Mouse (Mus musculus): ENCODE data around the gene Syne1. TPM values are rescaled to one million over a fixed set of nuclear protein-coding genes. Genes with fewer than 3 reads are reported as not detected.
A peak's percentile ranks its signal among the peaks of the same experiment; 100 is the strongest.

Syne1 gene
- polyA plus RNA-seq, 1 experiment from 2014 or later: 6.0 TPM

- Histone ChIP-seq H3K36me3 (ENCODE audit: control insufficient read depth, insufficient read depth) (peaks cover 5% of the 10 kb centered on the region), H3K4me2 (ENCODE audit: low read depth, low read length) (no peak overlapping the region), H3K4me1 (ENCODE audit: control insufficient read depth, low read depth, low read length) (peaks cover 4% of the 10 kb centered on the region), H3K9me3 (replicated peaks; ENCODE audit: control insufficient read depth, low read length) (no peaks in the 10 kb centered on the region), H3K9ac (ENCODE audit: low read depth, low read length) (no peak overlapping the region), H3K4me3 (ENCODE audit: low read depth, low read length) (no peak overlapping the region), H3K27me3 (ENCODE audit: control insufficient read depth, insufficient read depth, low read depth, low read length) (no peaks in the 10 kb centered on the region), H3K27ac (ENCODE audit: low read length) (no peak overlapping the region)
- ATAC-seq (ENCODE audit: low read depth): no peak
These were observed 362.4 kb downstream of the Syne1 start for GRCm38 (mm10) chr10:5188890-5189289.

- Histone ChIP-seq H3K36me3 (ENCODE audit: control insufficient read depth, insufficient read depth) (peaks cover 8% of the 10 kb centered on the region), H3K27me3 (ENCODE audit: control insufficient read depth, insufficient read depth, low read depth, low read length) (no peaks in the 10 kb centered on the region), H3K4me1 (ENCODE audit: control insufficient read depth, low read depth, low read length) (no peaks in the 10 kb centered on the region), H3K9ac (ENCODE audit: low read depth, low read length) (no peak overlapping the region), H3K4me2 (ENCODE audit: low read depth, low read length) (no peak overlapping the region), H3K4me3 (ENCODE audit: low read depth, low read length) (peak overlapping the region; percentile 35), H3K9me3 (replicated peaks; ENCODE audit: control insufficient read depth, low read length) (no peaks in the 10 kb centered on the region), H3K27ac (ENCODE audit: low read length) (no peak overlapping the region)
- ATAC-seq (ENCODE audit: low read depth): no peak
- WGBS (ENCODE audit: insufficient replicate concordance): 61% methylated on average over 19 of the region's 19 CpGs
These were observed 365.9 kb downstream of the Syne1 start for GRCm38 (mm10) chr10:5185156-5186083.

DNA sequence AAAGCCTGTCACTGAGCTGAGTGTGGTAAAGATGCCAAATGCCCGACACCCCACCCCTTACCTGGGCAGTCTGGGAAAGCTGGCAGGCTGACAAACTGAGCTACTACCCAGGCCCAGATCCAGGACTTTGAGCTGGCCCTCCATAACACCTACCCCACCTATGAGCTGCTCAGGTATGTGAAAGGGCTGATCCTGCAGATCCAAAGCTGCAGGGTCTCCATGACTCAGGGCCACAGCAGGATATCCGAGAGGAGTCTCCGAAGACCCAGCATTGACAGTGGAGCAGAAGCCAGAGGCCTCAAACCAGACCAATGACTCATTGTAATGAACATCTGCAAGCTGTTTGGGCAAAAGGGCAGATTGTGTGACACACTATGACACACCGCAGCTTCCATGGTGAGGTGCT is 369.5 kb downstream of the Syne1 start:
- Histone ChIP-seq H3K4me3 (ENCODE audit: low read depth, low read length) (no peak overlapping the region), H3K9ac (ENCODE audit: low read depth, low read length) (no peak overlapping the region), H3K4me2 (ENCODE audit: low read depth, low read length) (no peak overlapping the region), H3K27me3 (ENCODE audit: control insufficient read depth, insufficient read depth, low read depth, low read length) (no peaks in the 10 kb centered on the region), H3K27ac (ENCODE audit: low read length) (no peak overlapping the region), H3K36me3 (ENCODE audit: control insufficient read depth, insufficient read depth) (peaks cover 8% of the 10 kb centered on the region), H3K9me3 (replicated peaks; ENCODE audit: control insufficient read depth, low read length) (no peaks in the 10 kb centered on the region), H3K4me1 (ENCODE audit: control insufficient read depth, low read depth, low read length) (no peaks in the 10 kb centered on the region)
- ATAC-seq (ENCODE audit: low read depth): no peak
- 78% methylated on average over 4 of the region's 4 CpGs for WGBS (ENCODE audit: insufficient replicate concordance)

DNA sequence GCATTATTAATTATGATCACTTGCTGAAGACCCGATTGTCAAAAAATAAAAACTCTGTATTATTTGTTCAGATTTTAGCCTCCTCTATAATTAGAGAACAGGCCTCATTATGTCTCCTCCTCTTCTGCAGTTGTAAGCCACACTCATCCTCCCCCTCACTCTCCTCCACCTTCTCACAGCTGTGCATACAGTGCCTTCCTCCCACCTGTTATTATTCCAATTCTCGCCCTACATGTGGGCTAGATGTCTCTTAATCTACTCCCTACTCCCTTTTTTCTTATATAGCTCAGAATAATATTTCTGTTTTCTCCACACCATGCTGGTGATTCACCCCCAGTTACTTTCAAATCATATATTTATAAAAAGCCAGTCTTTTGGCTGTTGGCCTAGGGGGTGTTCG is 371.4 kb downstream of the Syne1 start:
- H3K9ac ChIP-seq (ENCODE audit: low read depth, low read length): no peak overlapping the region
- no peaks in the 10 kb centered on the region for H3K9me3 ChIP-seq (replicated peaks; ENCODE audit: control insufficient read depth, low read length)
- no peak for ATAC-seq (ENCODE audit: low read depth)
- 67% methylated on average over 3 of the region's 3 CpGs for WGBS (ENCODE audit: insufficient replicate concordance)
- H3K36me3 ChIP-seq (ENCODE audit: control insufficient read depth, insufficient read depth): peaks cover 3% of the 10 kb centered on the region; the same call in 1 of the 2 replicates
- H3K4me3 ChIP-seq (ENCODE audit: low read depth, low read length): no peak overlapping the region
- no peak overlapping the region for H3K4me2 ChIP-seq (ENCODE audit: low read depth, low read length)
- H3K4me1 ChIP-seq (ENCODE audit: control insufficient read depth, low read depth, low read length): no peaks in the 10 kb centered on the region
- no peaks in the 10 kb centered on the region for H3K27me3 ChIP-seq (ENCODE audit: control insufficient read depth, insufficient read depth, low read depth, low read length)
- H3K27ac ChIP-seq (ENCODE audit: low read length): no peak overlapping the region

GRCm38 (mm10) chr10:5177446-5178015 is 373.8 kb downstream of the Syne1 start:
- no peak overlapping the region for H3K4me2 ChIP-seq (ENCODE audit: low read depth, low read length)
- H3K27me3 ChIP-seq (ENCODE audit: control insufficient read depth, insufficient read depth, low read depth, low read length): no peaks in the 10 kb centered on the region
- no peak overlapping the region for H3K27ac ChIP-seq (ENCODE audit: low read length)
- ATAC-seq (ENCODE audit: low read depth): no peak
- H3K36me3 ChIP-seq (ENCODE audit: control insufficient read depth, insufficient read depth): 0 out of 2 replicates have a peak, but pooled peaks cover 2% of the 10 kb centered on the region
- H3K4me3 ChIP-seq (ENCODE audit: low read depth, low read length): no peak overlapping the region
- no peaks in the 10 kb centered on the region for H3K4me1 ChIP-seq (ENCODE audit: control insufficient read depth, low read depth, low read length)
- no peaks in the 10 kb centered on the region for H3K9me3 ChIP-seq (replicated peaks; ENCODE audit: control insufficient read depth, low read length)
- no peak overlapping the region for H3K9ac ChIP-seq (ENCODE audit: low read depth, low read length)
- 45% methylated on average over 9 of the region's 9 CpGs for WGBS (ENCODE audit: insufficient replicate concordance)

DNA sequence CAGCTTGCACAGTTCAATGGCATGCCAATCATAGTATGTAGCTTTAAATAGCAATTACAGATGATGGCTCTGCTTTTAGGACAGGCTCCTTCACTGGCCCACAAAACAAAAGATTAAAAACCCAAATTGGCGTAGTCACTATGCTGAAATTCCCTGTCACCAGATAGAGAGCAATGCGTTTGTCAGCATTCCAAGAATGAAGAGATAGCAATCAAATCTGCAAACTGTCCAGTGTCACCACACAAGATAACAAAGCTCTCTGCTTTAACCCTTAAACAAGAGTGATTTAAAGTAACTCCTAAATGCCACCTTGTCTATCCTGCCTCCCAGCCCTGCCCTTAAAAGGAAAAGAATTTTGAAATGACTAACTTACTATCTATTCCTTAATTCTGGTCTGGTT is 374.9 kb downstream of the Syne1 start:
- no peak overlapping the region for H3K27ac ChIP-seq (ENCODE audit: low read length)
- no peaks in the 10 kb centered on the region for H3K27me3 ChIP-seq (ENCODE audit: control insufficient read depth, insufficient read depth, low read depth, low read length)
- H3K4me3 ChIP-seq (ENCODE audit: low read depth, low read length): no peak overlapping the region
- whole genome bisulfite sequencing (ENCODE audit: insufficient replicate concordance): 28% methylated on average over 2 of the region's 2 CpGs
- no peak overlapping the region for H3K4me2 ChIP-seq (ENCODE audit: low read depth, low read length)
- no peak for ATAC-seq (ENCODE audit: low read depth)
- no peak overlapping the region for H3K9ac ChIP-seq (ENCODE audit: low read depth, low read length)
- 0 out of 2 replicates have a peak, but pooled peaks cover 2% of the 10 kb centered on the region for H3K36me3 ChIP-seq (ENCODE audit: control insufficient read depth, insufficient read depth)
- H3K9me3 ChIP-seq (replicated peaks; ENCODE audit: control insufficient read depth, low read length): no peaks in the 10 kb centered on the region
- no peaks in the 10 kb centered on the region for H3K4me1 ChIP-seq (ENCODE audit: control insufficient read depth, low read depth, low read length)

DNA sequence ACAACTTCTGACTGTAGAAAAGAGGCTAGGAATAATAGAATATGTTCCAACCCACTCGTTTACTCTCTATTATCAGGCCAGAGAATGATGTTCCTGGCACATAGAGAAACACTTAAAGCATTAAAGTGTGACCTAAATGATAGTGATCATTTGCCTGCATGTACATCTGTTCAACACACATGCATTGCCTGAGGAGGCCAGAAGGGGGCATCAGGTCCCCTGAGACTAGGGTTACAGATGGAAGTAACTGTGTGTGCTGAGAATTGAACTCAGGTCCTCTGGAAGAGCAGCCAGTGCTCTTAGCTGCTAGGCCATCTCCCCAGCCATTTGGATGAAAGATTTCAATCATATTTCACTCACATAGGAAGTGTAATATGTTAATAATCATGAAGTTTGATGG is 380.9 kb downstream of the Syne1 start:
- Histone ChIP-seq H3K9ac (ENCODE audit: low read depth, low read length) (no peak overlapping the region), H3K4me3 (ENCODE audit: low read depth, low read length) (no peak overlapping the region), H3K36me3 (ENCODE audit: control insufficient read depth, insufficient read depth) (peaks cover 10% of the 10 kb centered on the region), H3K4me1 (ENCODE audit: control insufficient read depth, low read depth, low read length) (peaks cover 4% of the 10 kb centered on the region), H3K9me3 (replicated peaks; ENCODE audit: control insufficient read depth, low read length) (no peaks in the 10 kb centered on the region), H3K27me3 (ENCODE audit: control insufficient read depth, insufficient read depth, low read depth, low read length) (no peaks in the 10 kb centered on the region), H3K27ac (ENCODE audit: low read length) (no peak overlapping the region), H3K4me2 (ENCODE audit: low read depth, low read length) (no peak overlapping the region)
- no peak for ATAC-seq (ENCODE audit: low read depth)
- WGBS (ENCODE audit: insufficient replicate concordance): 53% methylated on average over 1 of the region's 1 CpGs

GRCm38 (mm10) chr10:5167481-5167880 is 383.8 kb downstream of the Syne1 start:
- Histone ChIP-seq H3K27me3 (ENCODE audit: control insufficient read depth, insufficient read depth, low read depth, low read length) (no peaks in the 10 kb centered on the region), H3K4me1 (ENCODE audit: control insufficient read depth, low read depth, low read length) (peaks cover 7% of the 10 kb centered on the region), H3K9me3 (replicated peaks; ENCODE audit: control insufficient read depth, low read length) (no peaks in the 10 kb centered on the region), H3K9ac (ENCODE audit: low read depth, low read length) (no peak overlapping the region), H3K27ac (ENCODE audit: low read length) (no peak overlapping the region), H3K4me2 (ENCODE audit: low read depth, low read length) (no peak overlapping the region), H3K4me3 (ENCODE audit: low read depth, low read length) (no peak overlapping the region), H3K36me3 (ENCODE audit: control insufficient read depth, insufficient read depth) (peaks cover 7% of the 10 kb centered on the region)
- 60% methylated on average over 3 of the region's 3 CpGs for WGBS (ENCODE audit: insufficient replicate concordance)
- no peak for ATAC-seq (ENCODE audit: low read depth)

DNA sequence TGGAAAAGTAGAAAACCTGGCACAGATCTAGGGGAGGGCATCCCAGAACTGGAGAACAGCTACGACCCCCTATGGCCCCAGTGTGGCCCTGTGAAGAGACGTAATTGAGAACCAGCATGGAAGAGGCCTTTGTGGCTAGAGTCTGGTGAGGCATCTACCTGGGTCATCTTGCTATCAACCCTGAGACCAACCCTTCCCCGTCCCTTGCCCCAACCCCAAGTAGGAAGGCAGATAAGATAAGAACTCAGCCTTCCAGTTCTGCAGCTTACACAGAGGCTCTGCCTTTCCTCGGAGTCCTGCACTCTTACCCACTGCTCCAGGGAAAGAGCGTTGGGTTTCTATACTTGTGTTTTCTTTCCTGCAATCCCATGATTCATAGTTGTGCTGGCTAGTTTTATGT is 385.8 kb downstream of the Syne1 start:
- peaks cover under 1% of the 10 kb centered on the region for H3K36me3 ChIP-seq (ENCODE audit: control insufficient read depth, insufficient read depth)
- no peaks in the 10 kb centered on the region for H3K9me3 ChIP-seq (replicated peaks; ENCODE audit: control insufficient read depth, low read length)
- no peak overlapping the region for H3K4me3 ChIP-seq (ENCODE audit: low read depth, low read length)
- 32% methylated on average over 5 of the region's 5 CpGs for WGBS (ENCODE audit: insufficient replicate concordance)
- 0 out of 2 replicates have a peak, but pooled peaks have one; percentile 35 for ATAC-seq (ENCODE audit: low read depth)
- H3K4me1 ChIP-seq (ENCODE audit: control insufficient read depth, low read depth, low read length): peaks cover 7% of the 10 kb centered on the region
- H3K27me3 ChIP-seq (ENCODE audit: control insufficient read depth, insufficient read depth, low read depth, low read length): no peaks in the 10 kb centered on the region
- no peak overlapping the region for H3K27ac ChIP-seq (ENCODE audit: low read length)
- H3K4me2 ChIP-seq (ENCODE audit: low read depth, low read length): no peak overlapping the region
- no peak overlapping the region for H3K9ac ChIP-seq (ENCODE audit: low read depth, low read length)

Measured in liver, embryonic 16.5 days (tissue).